Mouse (Mus musculus): ENCODE data around the gene Tfb2m. TPM values are rescaled to one million over a fixed set of nuclear protein-coding genes. Genes with fewer than 3 reads are reported as not detected.

The Tfb2m gene
- total RNA-seq, 1 experiment from 2014 or later = 57.2 TPM

DNA sequence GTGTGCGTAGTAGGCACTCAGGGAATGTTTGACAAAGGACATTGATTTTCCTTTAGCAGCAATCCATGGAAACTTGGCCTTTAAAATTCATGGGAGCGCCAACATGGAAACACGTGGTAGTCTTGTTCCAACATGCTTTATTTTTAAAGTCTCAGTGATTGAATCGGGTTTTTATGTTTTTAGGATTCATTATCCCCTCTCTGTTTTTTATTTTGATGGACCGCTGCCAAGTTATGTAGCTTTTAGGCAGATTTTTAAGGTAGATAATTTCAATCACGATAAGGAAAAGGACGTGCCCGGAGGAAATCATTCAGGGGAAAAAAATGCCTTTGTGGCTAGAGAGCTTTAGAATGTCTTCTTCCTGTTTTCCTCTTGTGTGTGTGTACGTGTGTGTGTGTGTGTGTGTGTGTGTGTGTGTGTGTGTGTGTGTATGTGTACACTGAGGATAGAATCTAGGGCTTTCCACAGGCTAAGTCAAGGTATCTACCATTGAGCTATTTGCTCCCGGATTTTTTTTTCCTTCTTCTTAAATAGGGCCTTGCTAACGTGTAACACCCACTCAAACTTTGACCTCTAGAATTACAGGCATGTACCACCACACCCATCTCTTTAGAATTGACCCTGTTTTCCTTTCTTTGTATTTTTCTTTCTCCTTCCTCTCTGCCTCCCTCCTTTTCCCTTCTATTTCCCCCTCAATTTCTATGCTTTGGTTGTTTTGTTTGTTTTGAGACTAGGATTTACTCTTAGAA is 13.6 kb upstream of the Tfb2m start:
- no peak for DNase-seq

DNA sequence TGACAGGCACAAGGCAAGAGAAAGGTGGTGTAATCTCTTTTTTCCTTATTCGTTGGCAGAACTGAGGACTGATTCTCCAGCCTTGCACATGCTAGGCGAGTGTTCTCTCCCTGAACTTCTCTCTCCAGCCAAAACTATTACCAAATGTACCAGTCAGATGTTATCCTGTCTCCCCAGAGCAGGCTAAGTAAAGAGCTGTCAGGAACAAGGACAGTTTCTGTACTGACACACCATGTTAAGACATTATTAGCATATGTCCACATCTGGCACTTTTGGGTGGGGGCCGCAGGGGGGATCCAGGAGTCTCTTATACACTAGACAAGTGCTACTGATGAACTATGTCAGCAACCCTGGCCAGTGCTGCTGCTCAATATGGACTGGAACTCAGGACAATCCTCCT is 10.9 kb upstream of the Tfb2m start:
- DNase-seq = no peak

DNA sequence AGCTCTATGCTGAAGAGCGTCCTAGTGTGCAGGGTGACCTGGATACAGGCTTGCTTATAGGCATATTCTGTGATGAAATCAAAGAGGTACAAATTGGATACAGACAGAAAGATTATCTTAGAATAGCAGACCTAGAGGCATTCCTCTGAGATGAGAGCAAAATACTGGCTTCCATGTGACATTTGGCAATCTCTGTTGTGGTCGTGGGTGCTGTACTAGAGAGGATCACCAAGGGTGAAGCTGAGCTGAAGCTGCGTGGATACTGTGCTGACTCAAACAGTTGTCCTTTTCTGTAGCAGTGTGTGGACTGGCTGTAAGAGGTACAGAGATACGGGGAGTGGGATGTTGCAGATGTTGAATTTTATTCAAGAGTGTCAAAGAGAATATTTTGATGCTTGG is 7.9 kb upstream of the Tfb2m start:
- DNase-seq = no peak

DNA sequence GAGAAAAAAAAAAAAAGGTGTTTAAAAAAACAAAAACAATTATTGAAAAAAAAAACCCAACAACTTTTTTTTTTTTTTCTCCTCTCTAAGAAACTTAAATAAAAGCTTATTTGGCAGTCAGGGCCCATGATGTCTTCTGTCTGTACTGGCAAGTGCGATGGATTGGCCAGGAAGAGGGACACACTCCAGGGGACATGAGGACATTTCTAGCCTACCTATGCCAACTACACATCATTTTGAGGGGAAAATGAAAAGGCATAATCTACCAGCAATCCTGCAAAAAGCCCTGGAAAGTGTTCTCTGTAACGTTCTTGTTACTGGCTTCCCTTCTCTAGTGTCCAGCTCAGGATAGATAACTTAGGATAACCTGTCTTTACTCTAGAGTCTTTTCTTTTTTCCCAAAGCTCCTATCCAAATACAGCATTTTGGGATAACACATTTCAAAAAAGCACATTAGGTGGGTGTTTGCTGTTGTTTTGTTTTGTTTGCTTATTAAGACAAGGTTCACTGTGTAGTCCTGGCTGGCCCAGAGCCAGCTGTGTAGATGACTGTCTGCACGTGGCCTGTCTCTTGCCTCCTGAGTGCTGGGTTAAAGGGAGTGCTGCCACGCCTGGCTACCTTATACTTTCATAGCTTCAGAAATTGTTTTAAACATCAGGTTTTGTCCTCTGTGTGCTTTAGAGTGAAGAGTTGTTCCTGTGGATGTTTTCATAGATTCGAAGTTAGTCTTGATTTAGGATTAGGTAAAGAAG is 7.3 kb upstream of the Tfb2m start:
- DNase-seq = peak; percentile 21

DNA sequence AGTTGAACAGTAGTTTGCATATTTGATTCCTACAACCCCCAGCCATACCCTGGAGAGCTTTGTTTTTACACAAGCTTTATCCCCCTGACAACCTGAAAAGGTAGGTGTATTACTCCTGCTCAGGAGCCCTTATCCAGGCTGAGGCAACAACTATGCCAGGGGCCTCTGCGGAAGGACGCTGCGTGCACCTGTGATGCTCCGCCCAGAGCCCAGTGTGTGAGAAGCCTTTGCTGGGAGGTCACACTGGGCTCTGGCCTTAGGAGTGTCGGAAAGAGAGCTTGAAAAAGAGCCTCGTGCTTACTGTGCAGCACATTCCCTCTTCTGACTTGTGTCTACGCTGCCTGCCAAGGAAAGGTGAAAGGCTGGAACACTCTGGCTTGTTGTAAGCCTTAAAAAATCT is 6.7 kb upstream of the Tfb2m start:
- peak; percentile 34 for DNase-seq

DNA sequence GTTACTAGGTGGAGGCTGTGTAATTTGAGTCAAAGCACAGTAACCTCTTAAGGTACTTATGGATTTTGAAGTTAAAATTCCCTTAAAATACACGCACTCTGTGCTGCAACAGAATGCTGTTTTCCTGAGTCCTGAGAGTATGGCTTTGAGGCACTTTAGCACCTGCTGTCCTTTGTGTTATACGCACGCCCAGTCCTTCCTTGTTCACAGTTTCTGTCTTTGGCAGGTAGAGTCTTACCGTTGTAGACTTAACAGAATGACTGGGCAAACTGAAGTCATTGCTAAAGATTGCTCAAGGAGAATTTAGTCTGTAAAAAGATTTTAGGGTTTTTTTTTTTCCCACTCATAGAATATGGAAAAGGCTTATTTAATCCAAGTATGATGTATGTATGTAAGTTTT is 5.9 kb upstream of the Tfb2m start:
- DNase-seq = no peak

DNA sequence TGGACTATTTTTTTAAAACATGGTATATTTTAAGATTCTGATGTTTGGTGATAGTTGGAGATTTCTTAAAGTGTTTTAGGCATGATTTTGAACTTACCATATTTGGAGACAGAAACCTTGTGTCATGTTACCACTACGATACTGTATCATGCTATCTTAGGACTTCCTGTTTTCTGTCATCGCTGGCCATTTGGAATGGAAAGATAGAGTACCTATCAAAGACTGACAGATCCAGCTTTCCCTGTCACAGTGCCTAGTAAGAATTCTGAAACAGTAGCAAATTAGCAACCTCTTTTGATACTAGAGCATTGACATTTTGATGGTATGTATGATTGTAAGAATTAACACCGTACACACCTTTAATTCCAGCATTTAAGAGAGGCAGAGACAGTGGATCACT is 5.3 kb upstream of the Tfb2m start:
- no peak for DNase-seq

DNA sequence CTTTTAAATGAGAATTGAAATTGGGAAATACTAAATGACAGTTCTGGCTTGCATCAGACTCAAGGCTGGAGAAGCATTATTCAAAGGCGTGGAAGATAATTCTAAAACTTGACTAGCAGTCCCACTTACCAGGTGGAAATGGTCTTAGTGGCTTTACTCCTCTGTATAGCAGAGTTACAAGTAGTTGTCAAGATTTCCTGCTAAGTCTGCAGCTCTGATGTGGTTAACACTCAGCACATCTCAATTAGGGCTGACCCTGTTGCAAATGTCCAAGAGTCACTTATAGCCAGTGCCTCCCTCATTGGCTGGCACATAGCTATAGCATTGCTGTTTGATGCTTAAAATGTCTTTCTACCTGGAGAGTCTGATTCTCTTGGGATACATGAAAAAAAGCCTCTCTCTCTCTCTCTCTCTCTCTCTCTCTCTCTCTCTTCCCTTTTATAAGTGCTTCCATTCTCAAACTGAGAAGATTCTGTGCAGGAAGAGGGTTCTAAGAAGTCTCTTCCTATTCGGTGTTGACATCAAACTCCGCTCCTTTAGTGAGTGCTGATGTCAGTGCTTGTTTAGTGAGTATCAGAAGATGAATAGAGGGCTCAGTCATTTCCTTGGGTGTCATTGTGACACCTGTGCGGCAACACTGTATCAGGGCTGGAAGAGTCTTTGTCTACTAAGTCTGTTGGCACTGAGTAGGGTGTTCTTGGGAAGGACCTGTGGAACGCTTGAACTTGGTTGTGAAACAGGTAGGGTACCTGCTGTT is 3.1 kb upstream of the Tfb2m start:
- no peak for DNase-seq

DNA sequence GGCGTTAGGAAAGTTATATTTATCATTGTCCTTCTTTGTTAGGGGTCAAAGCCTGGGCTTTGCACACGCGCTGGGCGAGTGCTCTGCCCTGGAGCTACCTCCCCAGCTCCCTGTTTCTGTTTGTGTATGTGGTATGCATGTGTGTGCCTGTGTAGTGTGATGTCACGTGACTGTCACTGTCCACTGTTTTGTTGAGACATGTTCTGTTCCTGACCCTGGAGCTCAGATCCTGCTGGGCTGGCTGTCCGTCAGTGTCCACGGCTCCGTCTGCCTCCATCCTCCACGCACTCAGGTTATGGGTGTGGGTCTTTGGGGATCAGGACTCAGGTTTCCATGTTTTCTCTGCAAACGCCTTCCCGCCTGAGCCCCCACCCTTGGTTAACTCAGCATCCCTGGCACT is 2.2 kb upstream of the Tfb2m start:
- peak; percentile 14 for DNase-seq

DNA sequence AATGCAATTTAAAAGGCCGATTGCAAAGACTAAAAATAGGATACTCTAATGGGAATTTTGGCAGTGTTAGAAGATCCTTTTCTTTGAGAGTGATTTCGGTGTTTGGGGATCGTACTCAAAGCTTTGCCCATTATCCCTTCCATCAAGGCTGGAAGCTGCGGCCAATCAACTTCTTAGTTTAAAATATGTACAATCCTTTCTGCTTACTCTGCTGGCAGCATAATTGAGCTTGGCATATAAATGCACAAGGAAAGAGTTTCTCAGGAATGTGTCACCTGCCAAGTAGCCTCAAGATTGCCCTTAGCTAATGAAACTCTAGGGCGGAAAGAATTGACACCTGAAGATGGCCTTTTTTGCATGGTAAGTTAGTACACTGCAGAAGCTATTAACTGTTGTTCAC is 1.1 kb upstream of the Tfb2m start:
- peak; percentile 12 for DNase-seq

DNA sequence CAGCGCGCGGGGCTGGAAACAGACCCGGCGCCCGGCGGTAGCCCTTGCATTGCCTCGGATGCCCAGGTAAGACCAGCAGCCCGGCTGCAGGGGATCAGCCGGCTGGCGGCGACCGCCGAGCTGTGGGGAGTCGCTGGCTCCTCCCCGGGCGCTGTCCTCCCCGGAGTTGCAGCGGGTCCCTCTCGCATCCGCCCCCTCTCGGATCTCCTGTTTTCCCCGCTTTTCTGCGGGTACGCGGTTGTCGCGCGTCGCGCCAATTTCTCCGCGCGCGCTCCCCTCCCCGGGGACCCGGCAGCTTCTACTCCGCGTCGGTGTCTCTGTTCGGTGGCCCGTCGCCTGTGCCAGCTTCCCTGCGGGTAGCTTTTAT is 467 bp upstream of the Tfb2m start:
- no peak for DNase-seq

DNA sequence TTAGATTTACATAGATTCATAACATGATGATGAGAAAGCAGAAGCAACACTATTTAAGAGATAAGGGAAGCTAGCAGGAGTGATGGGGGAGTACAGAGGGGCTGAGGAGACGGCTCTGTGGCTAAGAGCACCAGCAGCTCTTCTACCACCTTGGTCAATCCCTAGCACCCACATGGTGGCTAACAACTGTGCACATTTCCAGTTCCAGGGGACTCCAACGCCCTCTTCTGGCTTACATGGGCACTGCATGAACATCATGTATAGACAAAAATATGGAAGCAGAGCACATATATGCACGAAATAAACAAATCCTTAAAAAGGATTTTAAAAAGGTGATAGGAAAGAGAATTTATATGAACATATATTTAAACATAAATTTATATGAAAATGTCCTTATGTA is 4.6 kb downstream of the Tfb2m start:
- no peak for DNase-seq

DNA sequence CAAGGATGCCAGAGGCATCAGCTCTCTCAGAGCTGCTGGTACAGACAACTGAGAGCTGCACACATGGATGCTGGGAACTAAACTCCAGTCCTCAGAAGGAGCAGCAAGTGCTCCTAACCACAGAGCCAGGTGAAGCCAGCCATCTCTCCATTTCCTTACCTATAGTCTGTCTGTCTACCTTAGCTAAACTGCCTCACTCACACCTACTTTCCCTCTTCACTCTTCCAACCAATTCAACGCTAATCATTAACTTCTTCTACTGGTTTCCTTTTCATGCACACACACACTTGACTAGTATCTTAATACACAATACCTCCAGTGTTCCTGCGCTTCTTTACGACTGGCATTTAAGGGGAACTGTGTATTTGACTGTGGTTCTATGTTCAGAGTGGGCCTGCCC is 6.2 kb downstream of the Tfb2m start:
- DNase-seq = no peak

DNA sequence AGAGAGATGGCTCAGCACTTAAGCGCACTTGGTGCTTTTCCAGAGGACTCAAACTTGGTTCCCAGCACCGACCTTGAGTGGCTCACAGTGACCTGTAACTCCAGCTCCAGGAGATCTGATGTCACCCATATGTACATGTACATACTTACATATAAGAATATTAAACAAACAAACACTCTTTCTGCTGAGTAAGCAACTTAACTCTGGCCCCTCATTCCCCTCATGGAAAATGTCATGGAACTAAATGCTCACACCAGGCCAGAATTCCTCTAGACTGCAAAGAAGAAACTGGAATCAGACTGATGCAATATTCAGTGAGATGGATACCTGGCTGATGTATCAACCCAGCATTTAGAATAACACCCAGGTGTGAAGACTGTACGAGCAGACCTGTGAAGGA is 7.0 kb downstream of the Tfb2m start:
- no peak for DNase-seq

DNA sequence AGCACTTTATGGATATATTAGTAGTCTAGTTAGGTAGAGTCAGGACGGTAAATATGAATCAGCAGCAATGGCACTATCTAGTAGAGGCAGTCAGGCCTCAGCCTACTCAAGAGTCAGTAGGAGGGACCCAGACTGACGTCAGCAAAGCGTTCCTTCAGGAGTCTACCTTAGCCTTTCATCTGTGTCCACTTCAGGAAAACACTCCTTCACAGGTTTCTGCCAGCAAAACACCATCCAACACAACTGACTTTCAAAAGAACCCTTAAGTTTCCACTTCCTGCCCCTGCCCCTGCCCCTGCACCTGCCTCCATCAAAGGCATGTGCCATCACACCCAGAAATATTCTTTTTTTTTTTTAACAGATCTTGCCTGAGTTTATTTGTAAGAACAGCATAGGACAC is 26.2 kb downstream of the Tfb2m start:
- DNase-seq = no peak

DNA sequence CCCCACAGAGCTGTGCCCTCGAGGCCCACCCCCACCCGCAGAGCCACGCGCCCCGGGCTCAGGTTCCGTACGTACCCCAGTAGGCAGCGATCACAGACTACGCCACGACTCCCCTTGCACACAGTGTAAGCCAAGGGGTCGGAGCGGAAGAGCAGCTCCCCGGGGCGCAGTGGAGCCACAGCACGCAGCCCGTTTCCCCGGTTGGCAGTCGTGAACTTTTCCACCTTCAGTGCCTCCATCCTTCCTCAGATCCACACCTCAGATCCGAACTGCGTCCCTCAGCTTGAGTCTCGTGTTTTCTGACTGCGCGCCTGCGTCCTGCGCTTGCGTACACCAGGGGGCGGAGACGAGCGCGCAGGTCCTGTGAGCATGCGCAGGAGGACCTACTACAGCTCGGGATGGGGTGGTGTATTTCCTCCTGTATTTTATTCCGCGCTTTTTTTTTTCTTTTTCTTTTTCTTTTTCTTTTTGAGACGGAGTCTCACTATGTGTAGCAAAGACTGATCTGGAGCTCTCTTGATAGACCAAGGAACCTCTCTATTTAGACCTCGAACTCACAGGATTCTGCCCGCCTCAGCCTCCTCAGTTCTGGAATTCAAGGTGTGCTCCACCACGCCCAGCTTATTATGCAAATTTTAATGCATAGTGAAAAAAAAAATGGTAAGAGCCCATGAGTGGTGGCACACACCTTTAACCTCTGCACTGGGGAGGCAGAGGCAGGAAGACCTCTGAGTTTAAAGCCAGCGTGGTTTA is 28.2 kb downstream of the Tfb2m start, which contains the start of gene Smyd3:
Gene Smyd3, minus strand, starts transcription at position 329 of the 753 bp plus-strand sequence.
- peak; percentile 91 for DNase-seq

DNA sequence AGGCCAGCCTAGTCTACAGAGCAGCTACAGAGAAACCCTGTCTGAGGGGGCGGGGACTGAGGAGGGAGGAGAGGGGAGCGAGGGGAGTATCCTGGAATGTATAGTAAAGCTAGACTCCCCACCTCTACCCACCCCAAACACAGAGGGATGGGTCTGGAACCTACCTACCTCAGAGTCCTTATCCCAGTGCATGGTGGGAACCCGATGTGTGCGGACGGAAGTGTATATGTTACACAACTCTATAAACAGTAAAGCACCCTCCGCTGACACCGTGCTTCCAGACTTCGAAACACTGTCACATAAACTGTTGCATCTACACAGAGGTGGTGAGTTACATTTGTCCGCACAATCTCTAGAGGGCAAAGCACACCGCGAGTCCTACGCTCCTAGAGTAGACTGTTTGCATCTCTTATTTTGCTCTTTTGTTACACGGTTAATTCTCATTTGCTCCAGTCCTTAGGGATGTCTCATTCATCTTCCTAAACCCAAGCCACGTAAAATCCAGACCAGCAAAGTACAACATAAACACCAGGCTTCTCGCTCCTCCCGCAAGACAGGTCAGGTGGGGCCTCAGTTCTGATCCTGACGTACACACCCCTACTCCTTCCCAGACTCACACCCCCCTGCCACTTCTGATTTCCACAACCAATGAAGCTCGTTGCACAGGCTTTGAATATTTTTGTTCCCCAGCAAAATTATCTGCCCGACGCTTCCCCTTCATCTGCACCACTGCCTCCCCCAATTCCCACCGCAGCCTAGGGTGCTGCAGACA is 28.9 kb downstream of the Tfb2m start:
- DNase-seq = peak; percentile 24

DNA sequence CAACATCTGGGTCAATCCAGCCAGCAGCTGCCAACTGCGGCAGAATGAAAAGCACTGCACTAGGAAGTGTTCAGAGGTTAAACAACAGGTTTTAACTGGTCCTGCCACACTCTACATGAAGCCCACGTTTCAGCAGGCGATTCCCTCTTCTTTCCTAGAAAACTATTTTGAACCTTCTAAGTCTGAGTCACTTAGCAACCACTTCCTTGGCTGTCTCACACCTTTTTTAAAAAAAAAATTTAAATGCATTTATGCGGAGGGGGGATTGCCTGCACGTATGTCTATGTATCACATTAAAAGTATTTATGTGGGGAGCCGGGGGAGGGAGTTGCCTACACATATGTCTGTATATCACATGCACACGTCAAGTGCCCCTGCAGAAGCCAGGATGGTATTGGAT is 34.2 kb downstream of the Tfb2m start:
- DNase-seq = no peak

DNA sequence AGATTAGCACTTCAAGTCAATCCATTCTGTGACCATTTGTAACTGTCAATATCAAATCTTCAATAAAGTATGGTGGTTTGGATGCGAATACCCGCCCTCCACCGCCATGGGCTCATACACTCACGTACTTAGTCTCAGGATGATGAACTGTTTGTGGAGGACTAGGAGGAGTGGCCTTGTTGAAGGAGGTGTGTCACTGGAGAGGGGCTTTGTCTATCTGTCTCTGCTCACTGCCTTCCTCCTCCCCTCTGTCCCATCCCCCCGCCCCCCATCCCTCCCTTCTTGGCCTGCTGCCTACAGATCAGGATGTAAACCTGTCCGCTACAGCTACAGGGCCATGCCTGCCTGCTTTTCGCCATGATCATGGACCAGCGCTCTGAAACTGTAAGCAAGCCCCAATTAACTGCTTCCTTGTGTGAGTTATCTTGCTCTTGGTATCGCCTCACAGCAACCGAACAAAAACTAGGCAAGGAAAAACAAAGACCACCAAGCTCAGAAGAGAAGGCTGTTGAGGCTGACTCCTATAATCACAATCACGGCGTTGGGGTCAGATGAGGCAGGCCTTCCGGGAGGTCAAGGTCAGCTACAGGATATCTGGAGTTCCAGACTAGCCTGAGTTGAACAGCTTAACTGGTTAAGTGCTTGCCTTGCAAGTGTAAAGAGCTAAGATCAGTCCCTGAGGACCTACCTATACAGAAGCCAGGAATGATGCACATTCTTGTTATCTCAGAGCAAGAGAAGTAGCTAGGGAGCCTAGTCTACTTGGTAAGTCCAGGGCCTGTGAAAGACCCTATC is 35.3 kb downstream of the Tfb2m start:
- no peak for DNase-seq

DNA sequence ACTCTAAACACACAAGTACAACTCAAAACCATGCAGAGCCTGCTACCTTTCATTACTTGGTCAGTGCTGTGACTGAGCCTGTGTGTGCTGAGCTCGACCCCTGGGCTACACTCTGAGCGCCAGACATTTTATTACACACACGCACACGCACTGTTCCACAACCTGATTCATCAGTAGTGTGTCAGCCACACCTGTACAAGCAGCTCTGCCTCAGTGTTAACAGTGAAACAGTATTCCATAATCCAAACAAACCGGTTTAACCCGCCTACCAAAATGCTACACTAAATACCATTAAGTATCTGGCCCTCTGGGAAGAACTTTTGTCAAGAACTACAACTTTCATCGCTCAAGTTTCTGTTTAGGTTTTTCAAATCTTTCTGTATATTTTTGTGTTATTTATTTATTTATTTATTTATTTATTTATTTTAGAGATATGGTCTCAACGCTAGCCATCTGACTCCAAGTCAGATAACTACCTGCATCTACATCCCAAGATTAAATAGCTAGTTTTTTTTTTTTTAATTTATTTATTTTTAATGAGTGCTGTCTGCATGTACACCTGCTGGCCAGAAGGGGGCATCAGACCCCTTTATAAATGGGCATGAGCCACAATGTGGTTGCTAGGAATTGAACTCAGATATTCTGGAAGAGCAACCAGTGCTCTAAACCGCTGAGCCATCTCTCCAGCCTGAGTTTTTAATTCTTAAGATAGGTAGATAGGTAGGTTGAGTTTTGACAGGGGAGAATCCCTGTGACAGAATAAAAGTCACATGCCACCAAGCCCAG is 39.3 kb downstream of the Tfb2m start:
- DNase-seq = peak; percentile 61
